Mouse (Mus musculus): ENCODE data around the gene Zfp729b. TPM values are rescaled to one million over a fixed set of nuclear protein-coding genes. Genes with fewer than 3 reads are reported as not detected.
A peak's percentile ranks its signal among the peaks of the same experiment; 100 is the strongest.

The Zfp729b gene
- polyA plus RNA-seq (2016; fragmentation: Nextera tagmentation; extraction: Ambion mirVana): 4.6 and 5.1 TPM in 2 replicates

DNA sequence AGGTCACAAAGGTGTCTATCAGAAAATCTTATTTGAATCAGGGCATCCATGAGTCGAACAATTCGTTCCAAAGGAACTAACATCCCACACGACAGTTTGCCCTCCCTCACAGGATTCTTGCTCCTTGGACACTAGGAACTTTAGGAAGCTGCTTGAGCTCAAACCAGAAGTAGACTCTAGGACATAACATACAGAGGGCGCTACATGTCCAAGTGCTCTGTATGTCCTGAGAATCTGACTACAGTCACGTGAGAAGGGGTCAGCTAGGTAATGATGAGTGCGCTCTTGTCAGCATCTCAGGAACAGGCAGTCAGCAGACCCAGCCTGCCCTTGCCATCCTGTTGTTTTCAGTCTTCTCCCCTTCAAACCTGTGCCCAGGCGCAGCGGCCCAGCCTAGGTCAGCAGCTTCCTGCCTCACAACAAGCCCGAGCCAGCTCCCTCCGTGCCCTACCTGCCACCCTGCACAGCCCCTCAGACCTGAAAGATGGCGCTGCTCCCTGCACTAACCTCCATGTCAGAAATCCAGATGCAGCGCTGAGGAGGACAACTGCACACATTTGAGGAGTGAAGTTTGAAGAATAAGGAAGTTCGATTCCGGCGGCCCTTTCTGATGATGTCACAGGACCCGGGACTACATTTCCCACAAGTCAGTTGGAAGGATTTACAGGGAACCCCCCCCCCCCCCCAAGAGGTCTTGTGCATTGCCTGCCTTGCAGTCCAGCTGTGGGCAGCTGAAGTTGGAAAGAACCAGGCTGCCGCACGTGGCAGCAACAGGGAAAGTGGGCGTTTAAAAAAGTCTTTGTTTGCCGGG is at the start of gene Zfp729b:
Gene Zfp729b, minus strand, starts transcription at position 642 of the 811 bp plus-strand sequence.
- Histone ChIP-seq H3K27me3 (no peaks in the 10 kb centered on the region), H3K27ac (no peak within 1 kb of the TSS), H3K4me2 (replicated peaks) (peak within 1 kb of the TSS; percentile 52)

DNA sequence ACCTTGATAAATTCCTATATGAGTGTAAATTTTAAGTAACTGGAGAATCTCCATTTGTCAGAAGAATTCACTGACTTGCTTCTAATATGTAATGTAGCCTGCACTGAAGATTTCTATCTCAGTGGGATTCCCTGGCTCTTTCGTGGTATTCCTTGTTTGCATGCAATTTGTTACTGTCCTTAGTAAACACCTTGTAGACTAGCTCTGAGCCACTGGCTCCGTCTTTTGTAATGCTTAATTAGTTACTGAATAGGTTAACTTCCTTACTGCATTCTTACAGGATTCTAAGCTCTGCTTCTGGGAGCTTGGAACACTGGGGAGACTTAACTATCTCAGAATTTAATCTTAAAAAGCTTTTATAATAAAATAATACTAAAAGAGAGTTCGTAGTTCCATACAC is 43.0 kb upstream of the Zfp729b start:
- no peaks in the 10 kb centered on the region for H3K36me3 ChIP-seq
- no peak overlapping the region for H3K9ac ChIP-seq
- no peaks in the 10 kb centered on the region for H3K9me3 ChIP-seq (replicated peaks)
- H3K4me1 ChIP-seq: no peaks in the 10 kb centered on the region
- no peak overlapping the region for H3K27ac ChIP-seq
- no peaks in the 10 kb centered on the region for H3K27me3 ChIP-seq
- H3K4me2 ChIP-seq (replicated peaks): no peak overlapping the region
- H3K4me3 ChIP-seq: no peak overlapping the region
- WGBS: 42% methylated on average over 3 of the region's 3 CpGs
- ATAC-seq (ENCODE audit: low FRiP score): no peak

More for the DNA sequence above, at the start of gene Zfp729b:
- Histone ChIP-seq H3K9ac (peak within 1 kb of the TSS; percentile 67), H3K9me3 (replicated peaks) (0 out of 2 replicates have a peak, but pooled peaks cover 3% of the 10 kb centered on the region), H3K36me3 (no peaks in the 10 kb centered on the region), H3K4me3 (peak within 1 kb of the TSS; percentile 59), H3K4me1 (peaks cover 3% of the 10 kb centered on the region; the same call in 1 of the 2 replicates)
- ATAC-seq (ENCODE audit: low FRiP score): peak; percentile 97
- WGBS: 4% methylated on average over 20 of the region's 20 CpGs

DNA sequence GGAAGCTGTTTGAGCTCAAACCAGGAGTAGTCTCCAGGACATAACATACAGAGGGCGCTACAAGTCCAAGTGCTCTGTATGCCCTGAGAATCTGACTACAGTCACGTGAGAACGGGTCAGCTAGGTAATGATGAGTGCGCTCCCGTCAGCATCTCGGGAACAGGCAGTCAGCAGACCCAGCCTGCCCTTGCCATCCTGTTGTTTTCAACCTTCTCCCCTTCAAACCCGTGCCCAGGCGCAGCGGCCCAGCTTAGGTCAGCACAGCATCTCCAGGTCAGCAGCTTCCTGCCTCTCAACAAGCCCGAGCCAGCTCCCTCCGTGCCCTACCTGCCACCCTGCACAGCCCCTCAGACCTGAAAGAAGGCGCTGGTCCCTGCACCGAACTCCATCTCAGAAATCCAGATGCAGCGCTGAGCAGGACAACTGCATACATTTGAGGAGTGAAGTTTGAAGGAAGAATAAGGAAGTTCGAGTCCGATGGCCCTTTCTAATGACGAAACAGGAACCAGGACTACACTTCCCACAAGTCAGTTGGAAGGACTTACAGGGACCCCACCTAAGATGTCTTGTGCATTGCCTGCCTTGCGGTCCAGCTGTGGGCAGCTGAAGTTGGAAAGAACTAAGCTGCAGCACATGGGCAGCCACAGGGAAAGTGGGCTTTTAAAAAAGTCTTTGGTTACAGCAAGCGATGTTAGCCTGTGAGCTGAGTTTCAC is 27.9 kb upstream of the Zfp729b start, which contains the start of the genes Gm49345 and Zfp729a:
Gene Gm49345, minus strand, starts transcription at position 476 of the 714 bp plus-strand sequence.
Gene Zfp729a, minus strand, starts transcription at position 498 of the 714 bp plus-strand sequence.
- WGBS: under 1% methylated on average over 19 of the region's 19 CpGs
- Histone ChIP-seq H3K36me3 (no peaks in the 10 kb centered on the region), H3K9ac (peak within 1 kb of the TSS; percentile 75), H3K27me3 (no peaks in the 10 kb centered on the region), H3K4me3 (peak within 1 kb of the TSS; percentile 79), H3K9me3 (replicated peaks) (no peaks in the 10 kb centered on the region), H3K27ac (peak within 1 kb of the TSS; percentile 57; the same call in 1 of the 2 replicates), H3K4me2 (replicated peaks) (peak within 1 kb of the TSS; percentile 49), H3K4me1 (peaks cover 2% of the 10 kb centered on the region; the same call in 1 of the 2 replicates)
- peak; percentile 99 for ATAC-seq (ENCODE audit: low FRiP score)

DNA sequence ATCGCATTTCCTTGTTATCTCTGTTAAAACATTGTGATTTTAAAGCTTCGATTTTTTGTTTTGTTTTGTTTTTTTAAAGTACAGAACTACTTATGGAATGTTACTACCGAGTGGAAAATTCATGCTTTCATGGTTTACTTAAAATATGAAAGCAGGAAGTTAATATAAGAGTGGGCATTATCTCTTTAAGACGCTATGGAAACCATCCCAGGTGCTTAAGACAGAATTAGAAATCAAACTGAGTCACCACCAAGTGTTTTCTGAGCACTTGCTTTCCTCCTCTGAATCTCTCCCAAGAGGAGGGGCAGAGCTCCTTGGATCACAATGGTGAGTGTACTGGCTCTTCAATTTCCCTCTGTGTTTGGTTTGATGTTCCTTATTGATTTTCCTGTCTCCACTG is 601 bp upstream of the Zfp729b start:
- no peak overlapping the region for H3K27ac ChIP-seq
- H3K27me3 ChIP-seq: no peaks in the 10 kb centered on the region
- H3K4me3 ChIP-seq: no peak overlapping the region
- no peaks in the 10 kb centered on the region for H3K36me3 ChIP-seq
- no peak for ATAC-seq (ENCODE audit: low FRiP score)
- H3K9ac ChIP-seq: no peak overlapping the region
- WGBS: 91% methylated on average over 4 of the region's 4 CpGs
- peaks cover 3% of the 10 kb centered on the region; the same call in 1 of the 2 replicates for H3K4me1 ChIP-seq
- H3K4me2 ChIP-seq (replicated peaks): no peak overlapping the region
- 0 out of 2 replicates have a peak, but pooled peaks cover 3% of the 10 kb centered on the region for H3K9me3 ChIP-seq (replicated peaks)

DNA sequence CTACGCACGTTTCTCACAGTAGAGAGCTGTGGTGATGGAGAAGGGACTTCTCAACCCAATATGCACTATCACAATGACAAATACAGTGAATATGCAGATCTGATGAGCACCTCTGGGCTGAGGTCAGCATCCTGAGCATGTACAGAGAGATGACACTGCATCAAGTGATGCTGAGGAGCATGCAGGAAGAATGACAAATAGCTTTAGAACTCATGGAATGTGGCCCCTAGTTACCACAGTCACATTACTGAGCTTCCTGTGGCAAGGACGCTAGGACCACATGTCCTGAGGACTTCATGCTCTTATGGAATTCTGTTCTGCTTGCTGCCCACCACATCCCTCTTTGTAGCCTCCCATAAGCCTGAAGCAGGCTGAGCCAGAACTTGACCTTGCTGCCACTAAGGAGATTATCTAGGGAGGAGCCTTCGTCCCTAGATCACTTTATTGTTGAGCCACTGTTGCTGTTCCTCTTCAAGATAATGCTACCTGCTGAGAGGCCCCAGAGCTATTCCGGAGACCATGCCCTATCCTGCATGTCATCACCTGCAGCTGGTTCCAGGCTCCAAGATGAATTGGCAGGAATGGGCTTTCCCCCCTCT is 36.8 kb downstream of the Zfp729b start:
- WGBS: 71% methylated on average over 5 of the region's 5 CpGs
- no peak overlapping the region for H3K27ac ChIP-seq

DNA sequence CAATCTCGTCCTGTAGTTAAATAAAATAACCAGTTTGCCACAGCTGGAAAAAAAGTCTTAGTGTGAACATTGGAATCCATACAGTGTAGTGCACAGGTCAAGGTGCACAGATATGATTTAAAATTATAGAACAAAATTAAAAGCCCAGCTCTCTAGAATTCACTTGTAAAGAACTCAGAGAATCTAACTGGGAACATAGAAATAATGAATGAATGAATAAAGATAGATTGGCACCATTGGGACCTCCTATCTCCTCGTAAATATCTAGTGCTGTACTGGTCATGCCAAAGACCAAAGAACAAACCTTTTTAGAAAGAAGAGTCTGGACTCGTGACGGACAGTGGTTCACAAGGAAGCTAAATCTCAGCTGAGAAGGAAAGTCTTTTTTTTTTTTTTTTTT is 55.8 kb downstream of the Zfp729b start, which contains the start of gene Zfp748:
Gene Zfp748, minus strand, starts transcription at position 101 of the 400 bp plus-strand sequence.
- Histone ChIP-seq H3K9me3 (replicated peaks) (no peaks in the 10 kb centered on the region), H3K27me3 (no peaks in the 10 kb centered on the region), H3K36me3 (no peaks in the 10 kb centered on the region), H3K27ac (peak within 1 kb of the TSS; percentile 86), H3K9ac (peak within 1 kb of the TSS; percentile 91), H3K4me1 (peaks cover 9% of the 10 kb centered on the region), H3K4me3 (peak within 1 kb of the TSS; percentile 84), H3K4me2 (replicated peaks) (peak within 1 kb of the TSS; percentile 75)
- 82% methylated on average over 4 of the region's 4 CpGs for WGBS
- no peak for ATAC-seq (ENCODE audit: low FRiP score)

More for the DNA sequence above, 36.8 kb downstream of the Zfp729b start:
- H3K4me1 ChIP-seq: no peaks in the 10 kb centered on the region
- ATAC-seq (ENCODE audit: low FRiP score): no peak
- H3K36me3 ChIP-seq: no peaks in the 10 kb centered on the region
- H3K9me3 ChIP-seq (replicated peaks): no peaks in the 10 kb centered on the region
- H3K9ac ChIP-seq: no peak overlapping the region
- no peaks in the 10 kb centered on the region for H3K27me3 ChIP-seq
- H3K4me3 ChIP-seq: no peak overlapping the region
- H3K4me2 ChIP-seq (replicated peaks): no peak overlapping the region

DNA sequence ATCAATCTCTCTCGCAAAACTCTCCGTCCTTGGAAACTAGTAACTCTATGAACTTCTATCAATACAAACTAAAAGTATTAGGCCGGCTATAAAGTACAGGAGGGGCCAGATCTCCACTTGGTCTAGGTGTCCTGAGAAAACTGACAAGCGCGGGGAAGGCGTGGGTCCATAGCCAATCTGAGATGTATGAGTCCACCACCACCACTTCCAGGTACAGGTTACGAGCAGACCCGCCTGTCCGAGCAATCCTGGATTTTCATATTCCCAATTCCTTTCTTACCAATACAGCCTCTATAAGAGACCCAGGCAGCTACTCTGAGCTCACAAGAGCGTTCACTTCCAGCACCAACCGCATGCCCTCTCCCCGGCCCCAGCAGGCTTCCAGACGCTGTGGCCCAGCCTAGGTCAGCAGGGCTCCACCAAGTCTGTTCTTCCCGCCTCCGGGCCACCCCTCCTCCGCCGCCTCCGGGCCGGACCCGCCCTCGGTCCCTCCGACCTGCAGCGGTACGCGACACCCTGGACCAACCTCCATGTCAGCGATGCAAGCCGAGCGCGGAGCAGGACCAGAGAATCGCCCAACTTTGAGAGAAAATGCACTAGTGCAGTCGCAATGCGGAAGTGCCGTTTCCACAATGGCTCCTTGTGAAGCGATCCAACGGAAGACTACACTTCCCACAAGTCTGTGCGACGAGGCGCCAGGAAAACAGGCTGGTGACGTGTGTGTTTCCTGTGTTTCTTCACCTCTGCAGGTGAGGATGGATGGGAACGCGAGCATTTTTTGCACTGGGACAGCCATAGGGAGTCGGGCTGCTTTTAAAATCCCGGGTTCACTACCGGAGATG is 56.8 kb downstream of the Zfp729b start:
- H3K36me3 ChIP-seq: no peaks in the 10 kb centered on the region
- ATAC-seq (ENCODE audit: low FRiP score): peak; percentile 99
- H3K27me3 ChIP-seq: no peaks in the 10 kb centered on the region
- 1% methylated on average over 44 of the region's 44 CpGs for WGBS
- peak overlapping the region; percentile 86 for H3K27ac ChIP-seq
- H3K4me2 ChIP-seq (replicated peaks): peak overlapping the region; percentile 75
- peak overlapping the region; percentile 91 for H3K9ac ChIP-seq
- no peaks in the 10 kb centered on the region for H3K9me3 ChIP-seq (replicated peaks)
- peaks cover 9% of the 10 kb centered on the region for H3K4me1 ChIP-seq
- peak overlapping the region; percentile 84 for H3K4me3 ChIP-seq

DNA sequence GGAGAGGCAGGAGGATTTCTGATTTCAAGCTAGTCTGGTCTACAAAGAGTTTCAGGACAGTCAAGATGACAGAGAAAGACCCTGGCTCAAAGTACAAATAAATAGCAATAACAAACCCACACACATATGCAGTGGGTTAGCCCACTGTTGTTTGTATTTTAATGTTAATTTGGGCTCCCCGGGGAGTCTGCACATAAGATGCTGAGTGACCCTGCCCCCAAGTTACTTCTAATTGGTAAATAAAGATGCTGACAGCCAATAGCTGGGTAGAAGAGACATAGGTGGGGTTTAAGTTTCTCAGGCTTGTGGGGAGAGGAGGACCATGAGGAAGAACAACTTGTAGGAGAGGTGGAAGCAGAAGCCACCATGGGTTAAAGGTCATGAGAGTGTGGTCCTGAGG is 63.6 kb downstream of the Zfp729b start:
- Histone ChIP-seq H3K4me1 (no peaks in the 10 kb centered on the region), H3K4me3 (no peak overlapping the region), H3K4me2 (replicated peaks) (no peak overlapping the region), H3K27me3 (no peaks in the 10 kb centered on the region), H3K27ac (no peak overlapping the region), H3K9ac (no peak overlapping the region), H3K9me3 (replicated peaks) (no peaks in the 10 kb centered on the region), H3K36me3 (peaks cover 44% of the 10 kb centered on the region)
- no peak for ATAC-seq (ENCODE audit: low FRiP score)
- 83% methylated on average over 1 of the region's 1 CpGs for WGBS

Other genes starting within 250 kb of the Zfp729b start
- gene Gm28044, start 249.2 kb downstream of the Zfp729b start, polyA plus RNA-seq (2016; fragmentation: Nextera tagmentation; extraction: Ambion mirVana): not detected in 2 replicates
- 0.72 and 0.98 TPM in 2 replicates for gene Zfp953, start 249.1 kb downstream of the Zfp729b start, polyA plus RNA-seq (2016; fragmentation: Nextera tagmentation; extraction: Ambion mirVana)
- not detected in 2 replicates for gene Gm28041, start 234.0 kb downstream of the Zfp729b start, polyA plus RNA-seq (2016; fragmentation: Nextera tagmentation; extraction: Ambion mirVana)
- gene Zfp456, start 233.9 kb downstream of the Zfp729b start, polyA plus RNA-seq (2016; fragmentation: Nextera tagmentation; extraction: Ambion mirVana): 0.83 and 0.94 TPM in 2 replicates
- 4.6 and 4.9 TPM in 2 replicates for gene Zfp429, start 209.9 kb downstream of the Zfp729b start, polyA plus RNA-seq (2016; fragmentation: Nextera tagmentation; extraction: Ambion mirVana)
- gene Zfp459, start 188.3 kb downstream of the Zfp729b start, polyA plus RNA-seq (2016; fragmentation: Nextera tagmentation; extraction: Ambion mirVana): 1.0 and 1.3 TPM in 2 replicates
- gene Zfp874a, start 158.1 kb downstream of the Zfp729b start, polyA plus RNA-seq (2016; fragmentation: Nextera tagmentation; extraction: Ambion mirVana): 7.1 and 8.3 TPM in 2 replicates
- gene Zfp874b, start 125.4 kb downstream of the Zfp729b start, polyA plus RNA-seq (2016; fragmentation: Nextera tagmentation; extraction: Ambion mirVana): 2.1 and 2.2 TPM in 2 replicates
- 17.8 and 18.0 TPM in 2 replicates for gene Zfp58, start 109.2 kb downstream of the Zfp729b start, polyA plus RNA-seq (2016; fragmentation: Nextera tagmentation; extraction: Ambion mirVana)
- gene Gm26965, start 83.6 kb downstream of the Zfp729b start, polyA plus RNA-seq (2016; fragmentation: Nextera tagmentation; extraction: Ambion mirVana): not detected in 2 replicates
- 32.4 and 32.8 TPM in 2 replicates for gene Zfp87, start 83.5 kb downstream of the Zfp729b start, polyA plus RNA-seq (2016; fragmentation: Nextera tagmentation; extraction: Ambion mirVana)
- 16.6 and 18.3 TPM in 2 replicates for gene Zfp748, start 55.9 kb downstream of the Zfp729b start, polyA plus RNA-seq (2016; fragmentation: Nextera tagmentation; extraction: Ambion mirVana)
- not detected in 2 replicates for gene Gm49345, start 28.1 kb upstream of the Zfp729b start, polyA plus RNA-seq (2016; fragmentation: Nextera tagmentation; extraction: Ambion mirVana)
- gene Zfp729a, start 28.1 kb upstream of the Zfp729b start, polyA plus RNA-seq (2016; fragmentation: Nextera tagmentation; extraction: Ambion mirVana): 2.9 and 3.7 TPM in 2 replicates
- gene Zfp738, start 77.4 kb upstream of the Zfp729b start, polyA plus RNA-seq (2016; fragmentation: Nextera tagmentation; extraction: Ambion mirVana): 14.2 and 16.5 TPM in 2 replicates
- 8.2 and 9.1 TPM in 2 replicates for gene Zfp65, start 119.5 kb upstream of the Zfp729b start, polyA plus RNA-seq (2016; fragmentation: Nextera tagmentation; extraction: Ambion mirVana)
- gene Zfp85, start 145.5 kb upstream of the Zfp729b start, polyA plus RNA-seq (2016; fragmentation: Nextera tagmentation; extraction: Ambion mirVana): 5.4 and 5.5 TPM in 2 replicates
- 2.3 and 2.4 TPM in 2 replicates for gene Zfp493, start 170.0 kb upstream of the Zfp729b start, polyA plus RNA-seq (2016; fragmentation: Nextera tagmentation; extraction: Ambion mirVana)
- gene Zfp273, start 204.0 kb upstream of the Zfp729b start, polyA plus RNA-seq (2016; fragmentation: Nextera tagmentation; extraction: Ambion mirVana): 9.1 and 10.6 TPM in 2 replicates
- gene Gm10037, start 221.4 kb upstream of the Zfp729b start, polyA plus RNA-seq (2016; fragmentation: Nextera tagmentation; extraction: Ambion mirVana): 4.1 and 4.4 TPM in 2 replicates

Data from hindbrain, embryonic 12.5 days (tissue).